Mouse (Mus musculus) forebrain, embryonic 12.5 days (tissue): Measurements from ENCODE around the gene Slco6d1. TPM values are rescaled to one million over a fixed set of nuclear protein-coding genes. Genes with fewer than 3 reads are reported as not detected.
"Not testable (repeated sequence)": the region's sequence is repeated elsewhere in the genome, so short reads cannot be mapped to it uniquely, and the experiment has no call there.

ENCODE experiments used
- ATAC-seq: fragments of 200-750 bp; cut with Nextera tagmentation; 2 replicates; pipeline ENCODE4 v1.8.0; 2017; ENCODE audit warnings: moderate TSS enrichment; ENCODE audit not compliant: low FRiP score
- H3K27ac ChIP-seq: fragments of 300-500 bp; sonication (generic); 2 replicates; pipeline ENCODE4 v1.5.1; 2016; ENCODE audit warnings: mild to moderate bottlenecking
- H3K27me3 ChIP-seq: fragments of 300-500 bp; sonication (generic); 2 replicates; pipeline ENCODE4 v1.6.1; 2016; ENCODE audit warnings: mild to moderate bottlenecking
- H3K36me3 ChIP-seq: fragments of 300-500 bp; sonication (generic); replicated peaks from 2 replicates; pipeline ENCODE4 v1.6.1; 2016; ENCODE audit warnings: mild to moderate bottlenecking
- H3K4me1 ChIP-seq: fragments of 300-500 bp; sonication (generic); 2 replicates; pipeline ENCODE4 v1.6.1; 2016
- H3K4me2 ChIP-seq: fragments of 300-500 bp; sonication (generic); 2 replicates; pipeline ENCODE4 v1.6.1; 2016; ENCODE audit warnings: mild to moderate bottlenecking, moderate library complexity
- H3K4me3 ChIP-seq: fragments of 300-500 bp; sonication (generic); replicated peaks from 2 replicates; pipeline ENCODE4 v1.5.1; 2016; ENCODE audit warnings: mild to moderate bottlenecking
- H3K9ac ChIP-seq: fragments of 300-500 bp; sonication (generic); 2 replicates; pipeline ENCODE4 v1.6.1; 2016; ENCODE audit warnings: mild to moderate bottlenecking
- H3K9me3 ChIP-seq: fragments of 300-500 bp; sonication (generic); 2 replicates; pipeline ENCODE4 v1.6.1; 2016
- WGBS: fragments of 180-500 bp; shearing (Covaris S2); methylation state at CpG from one replicate; pipeline ENCODE4 v1.1.7; 2016; 5-methylcytosine and 5-hydroxymethylcytosine counted together
- polyA plus RNA-seq: library from polyadenylated mRNA; unstranded; fragments of >200 nt; fragmentation: Nextera tagmentation; extraction: Ambion mirVana; gene quantifications from 2 replicates; pipeline ENCODE4 v1.2.1, GENCODE M21; 2016

Gene Slco6d1
- polyA plus RNA-seq, result not detected in 2 replicates

DNA sequence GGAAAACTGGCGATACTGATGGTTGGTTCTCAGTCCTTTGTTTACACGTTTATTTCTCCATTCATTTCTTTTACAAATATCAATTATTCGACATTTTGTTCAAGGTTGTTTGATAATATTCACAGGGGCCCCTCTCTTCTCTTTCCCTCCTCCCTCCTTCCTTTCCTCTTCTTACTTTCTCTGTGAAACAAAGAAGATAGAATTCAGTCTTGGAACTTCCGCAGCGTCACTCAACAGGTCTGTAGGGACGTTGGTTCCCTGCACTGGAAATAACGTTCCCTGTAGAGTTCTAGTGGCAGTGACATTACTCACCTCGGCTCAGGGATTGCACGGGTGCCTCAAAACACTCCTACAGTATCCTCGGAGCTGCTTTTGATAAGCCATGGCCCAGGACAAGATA, at the start of gene Slco6d1:
Gene Slco6d1 (plus strand): TSS at position 301 of the 400 bp plus-strand sequence.
- H3K9me3 ChIP-seq, result no peaks in the 10 kb centered on the region

GRCm38 (mm10) chr1:98392001-98392400, 28.9 kb upstream of the Slco6d1 start:
- H3K36me3 ChIP-seq, result no peaks in the 10 kb centered on the region
- H3K4me2 ChIP-seq, result no peak overlapping the region
- H3K9ac ChIP-seq, result no peak overlapping the region
- no peaks in the 10 kb centered on the region for H3K9me3 ChIP-seq
- ATAC-seq, result no peak
- no peaks in the 10 kb centered on the region for H3K4me1 ChIP-seq
- H3K4me3 ChIP-seq, result no peak overlapping the region
- no peak overlapping the region for H3K27ac ChIP-seq
- H3K27me3 ChIP-seq, result no peaks in the 10 kb centered on the region

More for the DNA sequence above, at the start of gene Slco6d1:
- Histone ChIP-seq H3K36me3 (no peaks in the 10 kb centered on the region), H3K27me3 (no peaks in the 10 kb centered on the region), H3K9ac (no peak within 1 kb of the TSS), H3K4me2 (no peak within 1 kb of the TSS), H3K27ac (no peak within 1 kb of the TSS), H3K4me1 (no peaks in the 10 kb centered on the region), H3K4me3 (no peak within 1 kb of the TSS)
- no peak for ATAC-seq
- WGBS, result 88% methylated on average over 10 of the region's 10 CpGs

- 82% methylated on average over 4 of the region's 4 CpGs for WGBS
- H3K27me3 ChIP-seq, result no peaks in the 10 kb centered on the region
- H3K9me3 ChIP-seq, result no peaks in the 10 kb centered on the region
- no peaks in the 10 kb centered on the region for H3K4me1 ChIP-seq
- H3K4me3 ChIP-seq, result no peak overlapping the region
- no peak overlapping the region for H3K4me2 ChIP-seq
- no peaks in the 10 kb centered on the region for H3K36me3 ChIP-seq
- no peak overlapping the region for H3K9ac ChIP-seq
- no peak overlapping the region for H3K27ac ChIP-seq
- no peak for ATAC-seq
Measured at GRCm38 (mm10) chr1:98447929-98448328, 27.0 kb downstream of the Slco6d1 start.

DNA sequence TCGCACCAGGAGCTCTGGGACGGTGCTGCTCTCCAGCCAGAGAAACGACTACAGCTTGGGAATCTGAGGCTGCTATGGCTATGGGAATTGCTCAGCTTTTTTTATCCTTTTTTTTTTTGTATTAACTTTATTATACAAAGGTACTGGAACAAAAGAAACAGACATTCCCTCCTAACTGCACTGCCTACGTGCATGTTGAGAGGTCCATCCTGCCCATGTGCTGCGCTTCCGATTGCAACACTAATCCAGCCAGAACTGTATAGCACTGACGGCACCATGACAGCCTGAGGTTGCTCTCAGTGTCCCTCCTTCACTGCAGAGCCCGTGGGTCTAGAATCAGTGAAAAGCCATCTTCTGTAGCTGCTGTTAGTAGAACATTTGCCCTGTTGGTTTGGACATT, 38.3 kb downstream of the Slco6d1 start:
- not testable (repeated sequence) for ATAC-seq, H3K9me3 ChIP-seq, H3K4me3 ChIP-seq, H3K9ac ChIP-seq, H3K4me2 ChIP-seq, H3K27me3 ChIP-seq, H3K36me3 ChIP-seq, H3K27ac ChIP-seq, H3K4me1 ChIP-seq
- 88% methylated on average over 8 of the region's 8 CpGs for WGBS

- H3K4me2 ChIP-seq, H3K9me3 ChIP-seq, H3K27me3 ChIP-seq, H3K9ac ChIP-seq, H3K4me3 ChIP-seq, H3K27ac ChIP-seq, ATAC-seq, H3K4me1 ChIP-seq, H3K36me3 ChIP-seq: not testable (repeated sequence)
- WGBS, result 73% methylated on average over 1 of the region's 1 CpGs
Measured at GRCm38 (mm10) chr1:98476381-98476780, 55.5 kb downstream of the Slco6d1 start.

- Histone ChIP-seq H3K9me3 (no peaks in the 10 kb centered on the region), H3K4me2 (no peak overlapping the region), H3K27me3 (no peaks in the 10 kb centered on the region), H3K36me3 (no peaks in the 10 kb centered on the region), H3K4me3 (no peak overlapping the region), H3K9ac (no peak overlapping the region), H3K27ac (no peak overlapping the region), H3K4me1 (no peaks in the 10 kb centered on the region)
- 86% methylated on average over 2 of the region's 2 CpGs for WGBS
- ATAC-seq, result no peak
Measured at GRCm38 (mm10) chr1:98479243-98479642, 58.3 kb downstream of the Slco6d1 start.

DNA sequence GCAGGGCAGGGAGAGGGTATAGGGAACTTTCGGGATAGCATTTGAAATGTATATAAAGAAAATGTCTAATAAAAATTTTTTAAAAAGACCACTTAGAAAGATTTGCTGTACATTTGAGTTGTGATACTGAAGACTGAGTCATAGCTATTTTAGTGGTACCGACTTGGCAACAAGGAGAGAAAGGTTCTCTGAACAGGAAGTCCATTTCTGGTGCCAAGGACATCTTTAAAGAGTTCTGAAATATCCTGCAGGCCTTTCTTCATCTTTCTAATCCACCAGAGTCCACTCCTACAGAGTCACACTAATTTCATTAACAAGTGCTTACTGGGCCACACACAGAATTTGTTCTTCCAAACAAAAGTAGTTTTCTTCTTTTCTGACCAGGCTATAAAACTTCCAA, 85.1 kb downstream of the Slco6d1 start:
- no peak overlapping the region for H3K4me3 ChIP-seq
- H3K9ac ChIP-seq, result no peak overlapping the region
- H3K4me1 ChIP-seq, result no peaks in the 10 kb centered on the region
- H3K27me3 ChIP-seq, result no peaks in the 10 kb centered on the region
- H3K27ac ChIP-seq, result no peak overlapping the region
- WGBS, result 89% methylated on average over 2 of the region's 2 CpGs
- H3K36me3 ChIP-seq, result no peaks in the 10 kb centered on the region
- ATAC-seq, result no peak
- no peak overlapping the region for H3K4me2 ChIP-seq
- no peaks in the 10 kb centered on the region for H3K9me3 ChIP-seq

DNA sequence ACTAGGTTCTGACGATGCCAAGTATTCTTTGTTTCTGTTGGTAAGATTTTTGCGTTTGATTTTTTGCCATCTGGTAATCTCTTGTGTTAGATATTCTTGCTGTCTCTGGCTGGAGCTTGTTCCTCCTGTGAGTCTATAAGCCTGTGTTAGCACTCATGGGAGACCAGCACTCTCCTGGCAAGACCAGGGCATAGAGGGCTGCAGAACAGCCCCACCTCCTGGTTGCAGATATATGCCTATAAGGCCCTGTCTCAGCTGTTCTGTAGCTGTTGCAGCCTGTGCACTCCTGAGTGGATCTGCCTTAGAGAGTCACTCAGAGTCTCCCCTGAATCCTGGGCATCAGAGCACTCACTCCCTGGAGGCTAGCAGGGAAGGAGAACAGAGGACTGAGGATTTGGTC, 102.1 kb downstream of the Slco6d1 start:
- Histone ChIP-seq H3K4me3 (no peak overlapping the region), H3K27me3 (no peaks in the 10 kb centered on the region), H3K4me1 (no peaks in the 10 kb centered on the region), H3K27ac (no peak overlapping the region), H3K36me3 (no peaks in the 10 kb centered on the region), H3K4me2 (no peak overlapping the region), H3K9ac (no peak overlapping the region), H3K9me3 (no peaks in the 10 kb centered on the region)
- no peak for ATAC-seq
- WGBS, result 90% methylated on average over 2 of the region's 2 CpGs

DNA sequence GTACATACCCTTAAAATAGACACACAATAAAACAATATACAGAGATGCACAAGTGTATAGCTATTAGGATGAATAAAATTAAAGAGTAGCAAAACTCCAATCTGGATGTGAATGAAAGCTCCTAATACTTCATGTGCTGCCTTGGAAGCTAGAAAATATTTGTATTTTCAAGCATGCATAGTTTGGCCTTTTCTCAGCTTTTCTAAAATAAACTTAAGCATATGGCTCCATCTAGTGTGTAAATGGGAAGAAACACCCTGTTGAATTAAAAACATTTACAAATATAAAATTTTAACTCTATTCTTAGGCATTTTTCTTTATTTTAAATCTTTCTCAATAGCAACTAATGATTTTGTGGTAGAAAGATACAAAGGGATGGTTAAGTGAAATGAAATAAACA, 102.6 kb downstream of the Slco6d1 start:
- no peak for ATAC-seq

GRCm38 (mm10) chr1:98528368-98528767, 107.4 kb downstream of the Slco6d1 start:
- H3K27ac ChIP-seq, H3K36me3 ChIP-seq, H3K4me2 ChIP-seq, H3K27me3 ChIP-seq, H3K4me1 ChIP-seq, H3K9me3 ChIP-seq, ATAC-seq, H3K9ac ChIP-seq, H3K4me3 ChIP-seq: not testable (repeated sequence)
- WGBS, result 93% methylated on average over 2 of the region's 2 CpGs

More for the DNA sequence above, 102.6 kb downstream of the Slco6d1 start:
- no peaks in the 10 kb centered on the region for H3K4me1 ChIP-seq
- no peak overlapping the region for H3K9ac ChIP-seq
- no peak overlapping the region for H3K4me3 ChIP-seq
- no peak overlapping the region for H3K27ac ChIP-seq
- no peaks in the 10 kb centered on the region for H3K27me3 ChIP-seq
- no peaks in the 10 kb centered on the region for H3K36me3 ChIP-seq
- H3K9me3 ChIP-seq, result no peaks in the 10 kb centered on the region
- H3K4me2 ChIP-seq, result no peak overlapping the region

DNA sequence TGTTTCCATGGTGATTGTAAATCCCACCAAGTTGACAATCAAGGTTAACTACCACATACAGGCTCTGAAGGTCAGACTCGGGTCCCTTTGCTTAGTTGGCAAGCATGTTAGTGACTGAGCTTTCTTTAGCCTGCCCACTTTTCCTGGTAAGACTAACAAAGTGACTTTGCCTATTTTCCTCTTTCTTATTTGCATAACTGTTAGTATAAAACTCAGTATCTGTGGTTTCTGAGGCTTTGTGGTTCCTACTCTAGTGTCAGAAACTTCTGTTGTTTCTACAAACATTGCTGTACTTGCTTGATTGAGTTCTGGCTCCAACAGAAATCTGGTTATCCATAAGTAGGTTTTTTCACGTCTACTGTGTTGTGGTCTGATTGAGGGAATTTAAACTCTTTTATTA, 124.4 kb downstream of the Slco6d1 start:
- no peaks in the 10 kb centered on the region for H3K27me3 ChIP-seq
- no peak for ATAC-seq
- WGBS, result 82% methylated on average over 2 of the region's 2 CpGs

GRCm38 (mm10) chr1:98554388-98554787, 133.5 kb downstream of the Slco6d1 start:
- no peak for ATAC-seq
- Histone ChIP-seq H3K4me1 (no peaks in the 10 kb centered on the region), H3K4me2 (no peak overlapping the region), H3K9ac (no peak overlapping the region), H3K27me3 (no peaks in the 10 kb centered on the region), H3K4me3 (no peak overlapping the region), H3K9me3 (no peaks in the 10 kb centered on the region), H3K27ac (no peak overlapping the region), H3K36me3 (no peaks in the 10 kb centered on the region)
- 90% methylated on average over 2 of the region's 2 CpGs for WGBS

More for the DNA sequence above, 124.4 kb downstream of the Slco6d1 start:
- Histone ChIP-seq H3K4me1 (no peaks in the 10 kb centered on the region), H3K9me3 (no peaks in the 10 kb centered on the region), H3K27ac (no peak overlapping the region), H3K36me3 (no peaks in the 10 kb centered on the region), H3K9ac (no peak overlapping the region), H3K4me2 (no peak overlapping the region), H3K4me3 (no peak overlapping the region)

- Histone ChIP-seq H3K9ac (no peak overlapping the region), H3K4me1 (no peaks in the 10 kb centered on the region; the same call in 1 of the 2 replicates), H3K36me3 (no peaks in the 10 kb centered on the region), H3K27me3 (no peaks in the 10 kb centered on the region), H3K4me3 (no peak overlapping the region), H3K27ac (no peak overlapping the region), H3K9me3 (no peaks in the 10 kb centered on the region), H3K4me2 (no peak overlapping the region)
- peak; percentile 14; the same call in 1 of the 2 replicates for ATAC-seq
Measured at GRCm38 (mm10) chr1:98565701-98566100, 144.8 kb downstream of the Slco6d1 start.
